Mouse (Mus musculus): Measurements from ENCODE around the gene Btbd9. TPM values are rescaled to one million over a fixed set of nuclear protein-coding genes. Genes with fewer than 3 reads are reported as not detected.
"Not testable (repeated sequence)": the region's sequence is repeated elsewhere in the genome, so short reads cannot be mapped to it uniquely, and the experiment has no call there.

The Btbd9 gene
- polyA plus RNA-seq (2015; fragmentation: Nextera tagmentation; extraction: Ambion mirVana), result 54.1 and 57.3 TPM in 2 replicates

DNA sequence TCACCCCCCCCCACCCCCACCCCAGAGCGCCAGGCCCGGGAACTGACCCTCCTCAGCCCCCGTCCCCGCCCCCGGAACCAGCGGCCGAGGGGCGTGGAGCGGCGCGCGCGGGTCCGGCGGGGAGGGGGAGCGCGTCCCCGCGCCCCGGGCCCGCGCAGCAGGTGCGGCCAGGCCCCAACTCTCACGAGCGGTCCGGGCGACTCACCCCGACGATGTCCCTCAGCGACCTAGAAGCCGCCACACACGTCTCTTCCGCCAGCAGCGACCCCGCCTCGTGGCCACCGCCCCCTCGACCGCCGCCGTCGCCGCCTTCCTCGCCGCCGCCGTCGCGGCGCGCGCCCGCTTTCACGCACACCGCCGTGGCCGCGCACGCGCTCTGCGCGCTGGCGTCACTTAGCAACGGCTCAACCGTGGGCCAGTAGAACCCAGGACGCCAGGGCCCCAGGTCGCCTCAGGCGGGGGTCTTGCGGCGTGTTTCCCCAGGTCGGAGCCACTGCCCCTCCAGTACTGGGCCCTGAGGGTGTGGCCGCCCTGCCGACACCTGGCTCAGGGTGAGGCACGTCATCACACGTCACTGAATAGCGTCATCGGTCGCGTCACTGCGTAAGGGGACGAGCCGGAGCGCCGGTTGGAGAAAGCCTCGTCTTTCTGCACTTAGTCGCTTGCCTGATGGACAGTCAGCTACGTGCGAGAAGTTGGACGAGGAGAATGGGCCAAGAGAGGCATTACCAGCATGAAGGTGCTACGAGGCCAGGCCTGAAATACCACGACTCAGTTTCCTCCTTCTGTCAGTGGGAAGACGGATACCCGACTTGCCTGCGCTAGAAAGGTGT, at the start of gene Btbd9:
TSS of gene Btbd9 (minus strand) at position 548 of the 833 bp plus-strand sequence.
- Histone ChIP-seq H3K4me2 (peak within 1 kb of the TSS; percentile 71), H3K27me3 (no peaks in the 10 kb centered on the region), H3K27ac (peak within 1 kb of the TSS; percentile 85), H3K9me3 (no peaks in the 10 kb centered on the region), H3K36me3 (no peaks in the 10 kb centered on the region), H3K4me1 (peaks cover 13% of the 10 kb centered on the region), H3K4me3 (peak within 1 kb of the TSS; percentile 66), H3K9ac (peak within 1 kb of the TSS; percentile 49)
- under 1% methylated on average over 56 of the region's 94 CpGs for WGBS
- ATAC-seq (ENCODE audit: borderline replicate concordance, extremely low read depth, low FRiP score, low TSS enrichment), result peak; percentile 91

DNA sequence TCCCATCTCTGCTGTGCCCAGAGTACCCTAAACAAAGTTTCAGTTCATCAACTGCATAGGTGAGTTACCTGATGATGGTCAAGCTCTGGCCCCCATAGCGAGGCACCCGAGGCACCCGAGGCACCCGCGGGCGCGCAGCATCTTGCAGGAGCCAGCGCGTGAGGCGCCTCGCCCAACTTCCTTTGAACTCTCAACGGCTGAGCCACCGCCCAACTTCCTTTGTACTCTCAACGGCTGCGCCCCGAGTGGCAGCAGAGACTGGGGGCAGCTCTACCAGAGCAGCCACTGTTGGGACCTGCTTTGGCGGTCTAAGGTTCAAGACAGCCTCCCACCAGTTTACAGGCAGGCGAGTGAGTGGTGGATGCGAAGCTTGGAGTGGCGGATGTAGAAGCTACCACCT, 47.8 kb upstream of the Btbd9 start, which contains the start of gene Dnah8:
TSS of gene Dnah8 (plus strand) at position 223 of the 400 bp plus-strand sequence.
- H3K36me3 ChIP-seq; H3K27ac ChIP-seq; H3K27me3 ChIP-seq; H3K4me2 ChIP-seq; ATAC-seq (ENCODE audit: borderline replicate concordance, extremely low read depth, low FRiP score, low TSS enrichment); H3K4me3 ChIP-seq; H3K4me1 ChIP-seq; H3K9me3 ChIP-seq; H3K9ac ChIP-seq: not testable (repeated sequence)
- no CpG with 5 or more reads among the region's 20 CpGs for WGBS

DNA sequence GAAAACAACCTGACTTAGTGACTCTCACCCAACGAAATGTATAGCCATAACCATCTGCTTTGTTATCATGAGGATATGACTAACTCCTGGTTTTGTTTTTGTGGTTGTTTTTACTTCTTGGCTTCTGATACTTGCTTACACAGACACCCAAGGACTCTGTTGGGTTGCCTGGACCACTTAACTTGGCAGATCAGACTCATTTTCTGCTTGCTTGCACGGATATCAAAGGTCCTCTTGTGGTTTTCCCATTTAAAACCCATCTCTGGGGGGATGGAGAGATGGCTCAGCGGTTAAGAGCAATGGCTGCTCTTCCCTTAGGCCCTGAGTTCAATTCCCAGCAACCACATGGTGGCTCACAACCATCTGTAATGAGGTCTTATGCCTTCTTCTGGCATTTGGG, 46.9 kb upstream of the Btbd9 start:
- Histone ChIP-seq H3K4me1 (no peaks in the 10 kb centered on the region), H3K4me3 (no peak overlapping the region), H3K4me2 (no peak overlapping the region), H3K27me3 (no peaks in the 10 kb centered on the region; the same call in 1 of the 2 replicates), H3K36me3 (no peaks in the 10 kb centered on the region), H3K27ac (no peak overlapping the region), H3K9me3 (no peaks in the 10 kb centered on the region), H3K9ac (no peak overlapping the region)
- no peak for ATAC-seq (ENCODE audit: borderline replicate concordance, extremely low read depth, low FRiP score, low TSS enrichment)
- 86% methylated on average over 3 of the region's 3 CpGs for WGBS

DNA sequence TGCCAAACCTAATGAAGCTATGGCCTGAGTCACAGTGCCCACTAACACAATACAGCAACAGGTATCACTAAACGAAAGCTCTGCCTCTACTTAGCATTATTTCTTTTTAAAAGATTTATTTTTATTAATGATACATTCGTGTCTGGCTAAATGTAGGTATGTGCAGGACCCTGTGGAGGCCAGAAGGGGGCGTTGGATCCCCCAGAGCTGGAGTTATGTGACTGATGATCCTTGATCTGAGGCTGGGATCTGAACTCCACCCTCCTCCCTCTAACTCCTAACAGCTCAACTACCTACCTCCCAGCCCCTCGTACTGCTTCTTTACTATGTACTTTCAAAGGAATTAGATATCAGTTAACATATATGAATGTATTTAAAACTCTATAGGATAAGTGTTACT, 45.2 kb upstream of the Btbd9 start:
- no peaks in the 10 kb centered on the region for H3K4me1 ChIP-seq
- no peaks in the 10 kb centered on the region; the same call in 1 of the 2 replicates for H3K27me3 ChIP-seq
- no peak overlapping the region for H3K4me3 ChIP-seq
- no peaks in the 10 kb centered on the region for H3K36me3 ChIP-seq
- H3K9me3 ChIP-seq, result no peaks in the 10 kb centered on the region
- H3K4me2 ChIP-seq, result no peak overlapping the region
- H3K27ac ChIP-seq, result no peak overlapping the region
- 62% methylated on average over 4 of the region's 4 CpGs for WGBS
- no peak overlapping the region for H3K9ac ChIP-seq
- ATAC-seq (ENCODE audit: borderline replicate concordance, extremely low read depth, low FRiP score, low TSS enrichment), result no peak

DNA sequence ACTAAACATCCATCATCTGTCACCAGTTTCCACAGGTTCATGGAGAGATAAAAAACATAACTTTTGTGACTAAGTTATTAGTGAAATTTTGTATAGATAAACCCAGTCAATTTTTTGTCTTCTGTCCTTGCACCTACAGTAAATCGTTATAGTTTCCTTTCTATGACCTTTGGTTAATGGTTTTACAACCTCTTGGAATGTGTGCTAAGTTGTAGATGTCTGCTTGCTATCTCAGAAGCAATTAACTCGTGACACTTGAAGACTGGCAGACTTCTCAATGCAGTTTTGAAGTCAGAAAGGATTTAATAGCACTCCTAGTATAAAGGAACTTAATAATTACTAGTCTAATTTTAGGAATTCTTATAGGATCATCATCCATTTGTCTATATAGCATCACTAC, 44.3 kb upstream of the Btbd9 start:
- H3K4me3 ChIP-seq, result no peak overlapping the region
- H3K9me3 ChIP-seq, result no peaks in the 10 kb centered on the region
- no peaks in the 10 kb centered on the region for H3K36me3 ChIP-seq
- no peaks in the 10 kb centered on the region for H3K4me1 ChIP-seq
- H3K9ac ChIP-seq, result no peak overlapping the region
- H3K27ac ChIP-seq, result no peak overlapping the region
- H3K4me2 ChIP-seq, result no peak overlapping the region
- 53% methylated on average over 2 of the region's 2 CpGs for WGBS
- no peaks in the 10 kb centered on the region; the same call in 1 of the 2 replicates for H3K27me3 ChIP-seq
- ATAC-seq (ENCODE audit: borderline replicate concordance, extremely low read depth, low FRiP score, low TSS enrichment), result no peak

DNA sequence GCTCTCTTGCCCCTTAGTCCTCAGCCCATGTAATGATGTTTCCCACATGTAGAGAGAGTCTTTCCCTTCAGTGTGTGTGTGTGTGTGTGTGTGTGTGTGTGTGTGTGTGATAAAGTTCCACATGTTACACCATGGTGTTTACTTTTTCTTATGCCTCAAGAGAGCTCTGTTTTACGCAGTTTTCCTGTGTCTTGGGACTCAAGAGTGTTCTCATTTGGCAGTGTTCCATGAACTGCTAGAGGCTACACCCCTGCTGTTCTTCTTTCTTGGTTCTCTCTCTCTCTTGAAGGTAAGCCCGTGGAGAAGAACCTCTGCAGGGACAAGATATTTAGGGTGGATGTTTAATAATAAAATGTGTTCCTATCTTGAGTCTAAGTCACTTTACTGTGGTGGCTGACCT, 42.9 kb upstream of the Btbd9 start:
- 29% methylated on average over 2 of the region's 2 CpGs for WGBS
- Histone ChIP-seq H3K27ac (no peak overlapping the region), H3K4me3 (no peak overlapping the region), H3K36me3 (no peaks in the 10 kb centered on the region), H3K9me3 (no peaks in the 10 kb centered on the region), H3K4me2 (no peak overlapping the region), H3K27me3 (no peaks in the 10 kb centered on the region; the same call in 1 of the 2 replicates), H3K9ac (no peak overlapping the region), H3K4me1 (no peaks in the 10 kb centered on the region)
- ATAC-seq (ENCODE audit: borderline replicate concordance, extremely low read depth, low FRiP score, low TSS enrichment), result no peak

DNA sequence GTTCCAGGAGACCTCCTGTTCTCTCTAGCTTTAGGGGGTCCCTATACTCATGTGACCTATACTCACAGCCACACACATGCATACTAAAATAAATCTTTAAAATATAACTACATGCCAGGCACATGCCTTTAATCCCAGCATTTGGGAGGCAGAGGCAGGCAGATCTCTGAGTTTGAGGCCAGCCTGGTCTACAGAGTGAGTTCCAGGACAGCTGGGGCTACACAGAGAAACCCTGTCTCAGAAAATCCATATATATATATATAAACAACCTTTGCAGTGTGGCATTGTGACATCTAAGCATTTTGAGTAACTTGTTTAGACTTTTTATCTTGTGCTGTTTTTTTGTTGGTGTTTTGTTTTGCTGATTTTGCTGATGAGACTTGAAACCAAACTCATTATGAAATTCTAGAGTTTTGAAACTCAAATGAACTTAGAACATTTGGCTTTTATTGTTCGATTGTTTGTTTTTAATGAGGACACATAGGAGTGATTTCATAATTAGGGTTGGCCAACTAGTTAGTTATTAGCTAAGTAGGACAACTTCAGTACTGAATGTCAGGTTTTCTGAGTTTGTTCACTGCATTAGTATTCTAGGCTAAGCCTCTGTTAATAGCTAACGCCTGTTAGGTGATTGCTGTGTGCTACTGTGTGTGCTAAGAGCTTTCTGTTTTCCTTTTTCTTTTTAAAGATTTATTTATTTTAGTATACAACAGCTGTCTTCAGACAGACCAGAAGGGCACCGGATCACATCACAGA, 42.0 kb upstream of the Btbd9 start:
- 68% methylated on average over 3 of the region's 3 CpGs for WGBS
- Histone ChIP-seq H3K9me3 (no peaks in the 10 kb centered on the region), H3K4me1 (no peaks in the 10 kb centered on the region), H3K27me3 (no peaks in the 10 kb centered on the region; the same call in 1 of the 2 replicates), H3K27ac (no peak overlapping the region), H3K4me3 (no peak overlapping the region), H3K36me3 (no peaks in the 10 kb centered on the region), H3K4me2 (no peak overlapping the region), H3K9ac (no peak overlapping the region)
- ATAC-seq (ENCODE audit: borderline replicate concordance, extremely low read depth, low FRiP score, low TSS enrichment), result no peak

DNA sequence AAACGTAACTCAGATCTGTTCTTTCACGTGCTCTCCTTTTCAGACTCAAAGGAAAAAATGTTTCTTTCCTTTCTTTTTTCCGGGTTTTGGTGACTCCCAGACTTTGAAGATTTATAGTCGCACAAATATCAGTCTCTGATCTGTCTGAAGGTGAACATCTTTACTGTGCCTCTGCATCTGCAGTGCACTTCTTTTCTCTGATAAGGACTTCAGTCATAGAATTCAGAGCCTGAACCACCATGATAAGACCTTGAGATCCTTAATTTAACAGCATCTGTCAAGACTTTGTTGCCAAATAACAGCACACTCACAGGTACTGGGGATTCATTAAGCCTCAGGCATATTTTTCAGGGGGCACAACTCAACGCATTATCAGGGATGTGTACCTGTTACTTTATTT, 39.9 kb upstream of the Btbd9 start:
- Histone ChIP-seq H3K36me3 (no peaks in the 10 kb centered on the region), H3K9ac (no peak overlapping the region), H3K27me3 (no peaks in the 10 kb centered on the region), H3K4me2 (no peak overlapping the region), H3K9me3 (no peaks in the 10 kb centered on the region), H3K4me1 (peaks cover 9% of the 10 kb centered on the region), H3K4me3 (no peak overlapping the region), H3K27ac (no peak overlapping the region)
- 85% methylated on average over 5 of the region's 5 CpGs for WGBS
- no peak for ATAC-seq (ENCODE audit: borderline replicate concordance, extremely low read depth, low FRiP score, low TSS enrichment)

DNA sequence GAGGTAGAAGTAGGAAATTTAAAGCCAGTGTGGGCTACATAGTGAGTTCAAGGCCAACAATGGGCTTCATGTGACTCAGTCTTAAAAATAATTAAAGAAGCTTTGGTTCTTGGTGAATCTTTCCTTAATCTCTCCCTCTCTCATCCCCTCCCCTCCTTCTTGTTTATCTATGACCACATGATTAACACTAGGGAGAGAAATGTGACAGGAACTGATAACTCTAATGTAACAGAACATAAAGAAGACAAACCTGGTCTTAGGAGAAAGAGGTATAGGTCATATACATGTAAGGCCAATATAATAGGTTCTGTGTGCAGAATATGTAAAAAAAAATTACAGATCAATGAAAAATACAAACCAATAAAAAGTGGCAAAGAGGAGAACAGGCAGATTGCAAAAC, 37.1 kb upstream of the Btbd9 start:
- no peak overlapping the region for H3K4me2 ChIP-seq
- peaks cover 26% of the 10 kb centered on the region for H3K4me1 ChIP-seq
- no peaks in the 10 kb centered on the region for H3K9me3 ChIP-seq
- no peak overlapping the region for H3K4me3 ChIP-seq
- H3K9ac ChIP-seq, result no peak overlapping the region
- no peaks in the 10 kb centered on the region for H3K36me3 ChIP-seq
- H3K27me3 ChIP-seq, result no peaks in the 10 kb centered on the region
- no peak for ATAC-seq (ENCODE audit: borderline replicate concordance, extremely low read depth, low FRiP score, low TSS enrichment)
- H3K27ac ChIP-seq, result no peak overlapping the region

DNA sequence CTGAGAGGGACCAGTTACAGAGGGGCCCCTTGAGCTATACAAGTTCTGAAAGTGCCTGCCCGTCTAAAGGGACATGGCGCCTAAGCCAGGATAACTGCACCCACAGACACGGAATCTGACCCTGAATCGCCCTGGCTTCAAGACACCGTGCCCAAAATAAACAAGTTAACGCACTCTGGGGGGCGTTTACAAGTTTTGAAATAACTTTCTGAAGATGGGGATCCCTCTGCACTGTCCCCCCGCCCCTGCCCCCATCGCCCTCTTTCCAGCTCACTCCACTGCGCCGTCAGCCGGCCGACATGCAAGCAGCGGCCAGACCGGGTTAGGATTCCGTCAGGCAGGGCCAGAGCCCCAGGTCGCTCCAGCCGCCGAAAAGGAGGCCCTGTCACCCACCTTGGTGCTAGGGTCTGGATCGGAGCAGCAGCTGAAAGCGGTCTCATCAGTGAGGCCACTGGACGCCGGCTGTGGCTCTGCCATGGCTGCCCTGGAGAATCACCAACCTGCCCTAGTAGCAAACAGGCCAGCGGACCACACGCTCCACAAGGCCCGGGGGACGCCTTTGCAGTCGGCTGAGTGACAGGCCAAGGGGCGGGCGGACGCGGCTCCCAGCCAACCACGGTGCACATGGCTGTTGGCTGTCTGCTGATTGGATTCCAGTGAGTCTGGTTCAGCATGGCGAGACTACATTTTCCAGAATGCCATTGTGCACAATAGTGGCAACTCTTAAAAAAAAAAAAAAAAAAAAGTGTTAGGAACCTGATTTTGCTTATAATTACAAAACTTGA, 36.0 kb upstream of the Btbd9 start:
- WGBS, result under 1% methylated on average over 34 of the region's 34 CpGs
- Histone ChIP-seq H3K4me3 (peak overlapping the region; percentile 80), H3K4me1 (peaks cover 30% of the 10 kb centered on the region), H3K9ac (peak overlapping the region; percentile 82), H3K36me3 (no peaks in the 10 kb centered on the region), H3K27me3 (no peaks in the 10 kb centered on the region), H3K27ac (peak overlapping the region; percentile 89), H3K4me2 (peak overlapping the region; percentile 66), H3K9me3 (no peaks in the 10 kb centered on the region)
- ATAC-seq (ENCODE audit: borderline replicate concordance, extremely low read depth, low FRiP score, low TSS enrichment), result peak; percentile 99

DNA sequence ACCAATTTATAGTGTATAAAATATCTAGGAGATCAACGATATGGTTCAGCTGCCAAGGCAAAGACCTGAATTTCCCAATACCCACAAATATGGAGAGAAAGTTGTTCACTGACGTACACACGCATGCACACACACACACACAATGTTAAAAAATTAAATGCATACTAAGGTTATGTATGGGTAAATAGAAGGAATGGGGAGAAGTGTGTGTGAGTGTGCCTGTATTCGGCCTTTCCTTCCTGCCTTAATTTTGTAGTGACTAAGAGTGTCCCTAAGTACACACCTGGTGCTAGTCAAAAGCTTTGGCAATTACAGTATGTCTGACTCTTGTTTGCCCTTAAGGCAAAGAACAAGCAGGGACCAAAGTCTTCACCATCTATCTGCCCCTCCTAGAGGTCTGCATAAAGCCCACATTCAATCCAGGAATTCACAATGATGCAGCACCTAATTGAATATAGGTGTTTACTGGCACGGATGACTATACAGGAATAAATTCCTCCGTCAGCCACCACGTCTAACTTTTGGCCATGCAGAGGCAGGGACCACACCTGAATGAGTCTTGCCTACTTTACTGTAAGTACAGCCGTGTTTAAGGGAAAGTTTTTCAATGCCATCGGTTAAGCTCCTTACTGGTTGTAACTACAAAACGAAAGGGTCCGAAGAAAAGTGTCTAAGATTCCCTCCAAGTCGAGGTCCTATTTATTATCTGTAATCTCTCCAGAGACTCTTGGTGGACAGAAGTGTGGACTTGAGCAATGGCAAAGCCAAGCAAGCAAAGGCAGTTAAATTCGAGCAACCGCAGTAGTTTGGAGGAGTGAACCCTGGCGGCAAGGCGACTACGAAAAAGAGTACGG, 35.2 kb upstream of the Btbd9 start:
- no peak for ATAC-seq (ENCODE audit: borderline replicate concordance, extremely low read depth, low FRiP score, low TSS enrichment)
- Histone ChIP-seq H3K4me3 (peak overlapping the region; percentile 80), H3K9me3 (no peaks in the 10 kb centered on the region), H3K27ac (peak overlapping the region; percentile 89), H3K4me2 (peak overlapping the region; percentile 66), H3K27me3 (no peaks in the 10 kb centered on the region), H3K36me3 (no peaks in the 10 kb centered on the region), H3K9ac (peak overlapping the region; percentile 82), H3K4me1 (peaks cover 30% of the 10 kb centered on the region)
- 19% methylated on average over 18 of the region's 18 CpGs for WGBS
